Mouse (Mus musculus): ENCODE results near the gene Trmt44. TPM values are rescaled to one million over a fixed set of nuclear protein-coding genes. Genes with fewer than 3 reads are reported as not detected.

The Trmt44 gene
- total and polyA plus RNA-seq, 3 experiments, result 14.3 to 16.6 TPM; not detected in 1

- TF ChIP-seq UBTF (IDR thresholded peaks at IDR 0.05; ENCODE audit: borderline replicate concordance, insufficient read depth, low read depth, low read length), result no peak
- 0 out of 2 replicates have a peak, but pooled peaks have one; percentile 56 for TF ChIP-seq USF1 (IDR thresholded peaks at IDR 0.05; ENCODE audit: low read depth, low read length)
- peak; percentile 64; the same call in 1 of the 2 replicates for TF ChIP-seq E2F4 (IDR thresholded peaks at IDR 0.05; ENCODE audit: borderline replicate concordance, low read depth, low read length)
- TF ChIP-seq ELF1 (IDR thresholded peaks at IDR 0.05; ENCODE audit: low read depth, low read length), result 0 out of 2 replicates have a peak, but pooled peaks have one; percentile 44
- TF ChIP-seq TCF12 (IDR thresholded peaks at IDR 0.05; ENCODE audit: low read depth, low read length), result 0 out of 2 replicates have a peak, but pooled peaks have one; percentile 13
- no peak for TF ChIP-seq BHLHE40 (IDR thresholded peaks at IDR 0.05; ENCODE audit: borderline replicate concordance, low read depth, low read length)
- TF ChIP-seq TAL1 (IDR thresholded peaks at IDR 0.05; ENCODE audit: low read length), result no peak
- no peak for TF ChIP-seq MYC (IDR thresholded peaks at IDR 0.05; ENCODE audit: low read depth, low read length)
- TF ChIP-seq MAFK (IDR thresholded peaks at IDR 0.05; ENCODE audit: borderline replicate concordance, low read depth, low read length), result no peak
- TF ChIP-seq NELFE (IDR thresholded peaks at IDR 0.05; ENCODE audit: low read depth, low read length), result peak; percentile 7; the same call in 1 of the 2 replicates
- no peak for TF ChIP-seq POLR2AphosphoS2 (IDR thresholded peaks at IDR 0.05; ENCODE audit: low read length)
- TF ChIP-seq CHD1 (IDR thresholded peaks at IDR 0.05; ENCODE audit: low read depth, low read length), result 0 out of 2 replicates have a peak, but pooled peaks have one; percentile 80
- TF ChIP-seq GABPA (IDR thresholded peaks at IDR 0.05; ENCODE audit: low read depth, low read length), result no peak
- no peak; the same call in 1 of the 2 replicates for TF ChIP-seq MAZ (IDR thresholded peaks at IDR 0.05; ENCODE audit: low read depth, low read length)
- no peak for TF ChIP-seq POLR2AphosphoS5 (IDR thresholded peaks at IDR 0.05; ENCODE audit: borderline replicate concordance, low read depth, low read length)
- no peak for TF ChIP-seq POLR2A (IDR thresholded peaks at IDR 0.05; ENCODE audit: control insufficient read depth in 1 of 2, insufficient read depth in 1 of 2, low read depth in 1 of 2, low read length in 2 of 2, poor library complexity in 1 of 2)
Observed at GRCm38 (mm10) chr5:35583221-35583783, 8.4 kb upstream of the Trmt44 start (continued).

- Histone ChIP-seq H3K27ac (ENCODE audit: control insufficient read depth, low read depth, low read length) (peak within 1 kb of the TSS; percentile 51), H3K36me3 (ENCODE audit: control insufficient read depth in 1 of 2, insufficient read depth in 2 of 2, low read length in 2 of 2) (peaks cover 0 to 16% of the 10 kb centered on the region in 2 experiments; a peak in 2 of 4 replicates), H3K4me1 (ENCODE audit: control insufficient read depth in 1 of 2, insufficient read depth in 2 of 2, low read length in 2 of 2) (peaks cover 6 to 37% of the 10 kb centered on the region in 2 experiments; a peak in 3 of 4 replicates), H3K9me3 (replicated peaks; ENCODE audit: insufficient read depth, low read length) (no peaks in the 10 kb centered on the region), H3K79me2 (ENCODE audit: control insufficient read depth, insufficient read depth, low read length, poor library complexity) (no peaks in the 10 kb centered on the region; the same call in 1 of the 2 replicates), H3K27me3 (ENCODE audit: control insufficient read depth in 1 of 2, insufficient read depth in 2 of 2, low read length in 2 of 2) (no peaks in the 10 kb centered on the region), H3K9ac (ENCODE audit: control insufficient read depth, low read depth, low read length, poor library complexity, severe bottlenecking) (peak within 1 kb of the TSS; percentile 77), H3K4me3 (ENCODE audit: control insufficient read depth in 1 of 2, insufficient read depth in 1 of 2, low read depth in 2 of 2, low read length in 2 of 2) (peak within 1 kb of the TSS; percentile 82 to 87)
- peak; percentile 98 for DNase-seq (ENCODE audit: low read depth, low spot score)
- TF ChIP-seq ZC3H11A (IDR thresholded peaks at IDR 0.05; ENCODE audit: low read depth, low read length) (no peak), USF2 (IDR thresholded peaks at IDR 0.05; ENCODE audit: borderline replicate concordance in 1 of 2, insufficient read depth in 1 of 2, low read depth in 1 of 2, low read length in 2 of 2) (no peak), MYB (IDR thresholded peaks at IDR 0.05; ENCODE audit: low read depth, low read length) (no peak), TCF12 (IDR thresholded peaks at IDR 0.05; ENCODE audit: low read depth, low read length) (peak; percentile 29; the same call in 1 of the 2 replicates), ELF1 (IDR thresholded peaks at IDR 0.05; ENCODE audit: low read depth, low read length) (peak; percentile 99), NRF1 (IDR thresholded peaks at IDR 0.05; ENCODE audit: insufficient read depth, low read depth, low read length, poor library complexity, severe bottlenecking) (0 out of 2 replicates have a peak, but pooled peaks have one; percentile 4), BHLHE40 (IDR thresholded peaks at IDR 0.05; ENCODE audit: borderline replicate concordance, low read depth, low read length) (no peak), GATA1 (IDR thresholded peaks at IDR 0.05; ENCODE audit: low read depth, low read length) (no peak), POLR2AphosphoS2 (IDR thresholded peaks at IDR 0.05; ENCODE audit: low read length) (peak; percentile 43; the same call in 1 of the 2 replicates), RCOR1 (IDR thresholded peaks at IDR 0.05; ENCODE audit: low read depth, low read length) (no peak), POLR2AphosphoS5 (IDR thresholded peaks at IDR 0.05; ENCODE audit: borderline replicate concordance, low read depth, low read length) (no peak), JUND (IDR thresholded peaks at IDR 0.05; ENCODE audit: low read depth, low read length) (no peak), SIN3A (IDR thresholded peaks at IDR 0.05; ENCODE audit: low read length) (peak; percentile 100), TAL1 (IDR thresholded peaks at IDR 0.05; ENCODE audit: low read length) (no peak), POLR2A (IDR thresholded peaks at IDR 0.05; ENCODE audit: control insufficient read depth in 1 of 2, insufficient read depth in 1 of 2, low read depth in 1 of 2, low read length in 2 of 2, poor library complexity in 1 of 2) (peak; percentile 43 to 85; a peak in 2 of 4 replicates), ZKSCAN1 (IDR thresholded peaks at IDR 0.05; ENCODE audit: low read depth, low read length) (no peak), CHD2 (IDR thresholded peaks at IDR 0.05; ENCODE audit: low read length) (peak; percentile 89), RAD21 (IDR thresholded peaks at IDR 0.05; ENCODE audit: low read depth, low read length) (no peak), SMC3 (IDR thresholded peaks at IDR 0.05; ENCODE audit: low read depth, low read length) (no peak), NELFE (IDR thresholded peaks at IDR 0.05; ENCODE audit: low read depth, low read length) (peak; percentile 63), ZNF384 (IDR thresholded peaks at IDR 0.05; ENCODE audit: low read depth, low read length) (no peak), GABPA (IDR thresholded peaks at IDR 0.05; ENCODE audit: low read depth, low read length) (no peak)
Observed at GRCm38 (mm10) chr5:35582445-35583220, 7.8 kb upstream of the Trmt44 start, which contains the start of gene Acox3. Gene Acox3 (plus strand): TSS chr5:35583040.

Measured in MEL (cell line).